In genomic region chr16:11086299-11086698, GRCm38 (mm10) we compare ENCODE assay signal across 19 mouse cellular contexts.
"Had no signal": no experiment of that assay in that cellular context is flagged by ENCODE, and none has a peak within 500 bp of the region (broad histone marks: within the 10 kb centered on the region; RNA-seq: fewer than 3 reads in every experiment).

No protein-coding gene starts in this region.

- H3K4me2 ChIP-seq: embryonic facial prominence, embryonic 12.5 days; embryonic facial prominence, embryonic 13.5 days; embryonic facial prominence, embryonic 15.5 days; forebrain, embryonic 12.5 days; forebrain, embryonic 13.5 days; forebrain, embryonic 15.5 days had no signal

- H3K27me3 ChIP-seq: embryonic facial prominence, embryonic 12.5 days; embryonic facial prominence, embryonic 13.5 days; embryonic facial prominence, embryonic 15.5 days; forebrain, embryonic 12.5 days; forebrain, embryonic 13.5 days; forebrain, embryonic 15.5 days had no signal

- DNase-seq: cerebellum, adult 8-10 months; cerebellum, postnatal 36 days; embryo, embryonic 11 days; gastrocnemius, adult 2 months; gastrocnemius, postnatal 10 days; gastrocnemius, postnatal 14 days; gastrocnemius, postnatal 25 days; gastrocnemius, postnatal 36 days; heart, adult 18-20 months had no signal

- H3K4me3 ChIP-seq: embryonic facial prominence, embryonic 10.5 days; embryonic facial prominence, embryonic 12.5 days; embryonic facial prominence, embryonic 13.5 days; embryonic facial prominence, embryonic 15.5 days; erythroblast, embryonic 14.5 days; forebrain, embryonic 10.5 days; forebrain, embryonic 12.5 days; forebrain, embryonic 13.5 days; forebrain, embryonic 15.5 days; gastrocnemius, adult 2 months had no signal

- H3K27ac ChIP-seq: embryonic facial prominence, embryonic 10.5 days; embryonic facial prominence, embryonic 13.5 days; embryonic facial prominence, embryonic 15.5 days; gastrocnemius, adult 2 months had no signal

- H3K9ac ChIP-seq: embryonic facial prominence, embryonic 12.5 days; embryonic facial prominence, embryonic 13.5 days; embryonic facial prominence, embryonic 15.5 days; forebrain, embryonic 12.5 days; forebrain, embryonic 13.5 days; forebrain, embryonic 15.5 days; forebrain, postnatal 0 days had no signal

- H3K4me1 ChIP-seq: embryonic facial prominence, embryonic 10.5 days; embryonic facial prominence, embryonic 12.5 days; embryonic facial prominence, embryonic 13.5 days; embryonic facial prominence, embryonic 15.5 days had no signal

- H3K9me3 ChIP-seq: embryonic facial prominence, embryonic 10.5 days; embryonic facial prominence, embryonic 12.5 days; embryonic facial prominence, embryonic 13.5 days; embryonic facial prominence, embryonic 15.5 days; forebrain, embryonic 10.5 days; forebrain, embryonic 12.5 days; forebrain, embryonic 13.5 days; forebrain, embryonic 15.5 days had no signal
